Mouse (Mus musculus) embryonic facial prominence, embryonic 10.5 days (tissue): ENCODE data around the gene Fam198b. TPM values are rescaled to one million over a fixed set of nuclear protein-coding genes. Genes with fewer than 3 reads are reported as not detected.

Experiments used
- DNase-seq: peaks from one replicate; pipeline ENCODE4 v3.0.0-alpha.2; 2017; ENCODE audit warnings: low spot score
- H3K27ac ChIP-seq: fragments of 300-500 bp; sonication (generic); replicated peaks from 2 replicates; pipeline ENCODE4 v1.5.1; 2016; ENCODE audit warnings: mild to moderate bottlenecking
- H3K27me3 ChIP-seq: fragments of 300-500 bp; sonication (generic); replicated peaks from 2 replicates; pipeline ENCODE4 v1.6.1; 2016; ENCODE audit warnings: low read depth, mild to moderate bottlenecking; ENCODE audit not compliant: poor library complexity, severe bottlenecking
- H3K36me3 ChIP-seq: fragments of 300-500 bp; sonication (generic); replicated peaks from 2 replicates; pipeline ENCODE4 v1.6.1; 2016; ENCODE audit warnings: mild to moderate bottlenecking, moderate library complexity
- H3K4me1 ChIP-seq: fragments of 300-500 bp; sonication (generic); 2 replicates; pipeline ENCODE4 v1.6.1; 2016
- H3K4me3 ChIP-seq: fragments of 300-500 bp; sonication (generic); 2 replicates; pipeline ENCODE4 v1.5.1; 2016; ENCODE audit warnings: mild to moderate bottlenecking, moderate library complexity
- H3K9me3 ChIP-seq: fragments of 300-500 bp; sonication (generic); 2 replicates; pipeline ENCODE4 v1.6.1; 2016; ENCODE audit warnings: mild to moderate bottlenecking
- WGBS: fragments of 180-500 bp; shearing (Covaris S2); methylation state at CpG from one replicate; pipeline ENCODE4 v1.1.7; 2016; 5-methylcytosine and 5-hydroxymethylcytosine counted together
- polyA plus RNA-seq: library from polyadenylated mRNA; unstranded; fragments of >200 nt; fragmentation: Nextera tagmentation; extraction: Ambion mirVana; gene quantifications from 2 replicates; pipeline ENCODE4 v1.2.1, GENCODE M21; 2016

Gene Fam198b
- polyA plus RNA-seq, 1 experiment from 2014 or later: 2.5 TPM

DNA sequence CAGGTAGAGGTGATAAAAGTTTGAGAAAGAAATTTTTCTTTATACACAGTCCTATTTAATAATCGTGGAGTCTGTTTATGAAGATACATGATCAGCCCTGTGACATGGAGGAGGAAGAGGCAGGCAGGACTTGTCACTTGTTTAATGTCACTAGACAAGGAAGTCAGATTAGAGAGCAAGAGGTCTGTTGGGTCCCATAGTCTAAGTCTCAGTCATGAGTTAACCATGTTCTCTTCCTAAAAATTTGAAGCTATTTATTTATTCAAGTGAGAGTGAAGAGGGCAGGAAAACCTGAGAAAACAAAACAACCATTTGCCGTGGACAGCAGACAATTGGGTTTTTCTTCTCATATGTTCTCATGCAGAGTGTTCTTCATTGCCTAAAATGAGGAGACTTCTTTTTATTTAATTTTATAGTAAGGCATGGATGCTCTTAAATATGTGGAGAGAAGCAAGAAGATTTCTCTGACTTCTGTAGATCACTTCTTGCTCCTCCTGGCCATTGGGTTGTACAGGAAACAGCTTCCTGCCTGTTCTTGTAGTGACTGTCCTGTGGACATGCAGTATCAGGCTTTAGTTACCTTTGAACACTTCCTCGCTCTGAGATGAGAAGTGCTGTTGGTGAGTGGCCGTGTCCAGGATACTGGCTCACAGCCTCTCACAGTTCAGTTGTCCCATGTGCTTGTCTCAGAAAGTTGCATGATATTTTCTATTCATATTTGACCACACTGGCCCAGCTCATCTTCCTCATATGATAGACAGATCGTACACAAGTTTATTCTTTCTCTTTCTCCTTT is 22.1 kb downstream of the Fam198b start:
- Histone ChIP-seq H3K27ac (no peak overlapping the region), H3K4me3 (no peak overlapping the region), H3K9me3 (no peaks in the 10 kb centered on the region), H3K36me3 (no peaks in the 10 kb centered on the region), H3K4me1 (0 out of 2 replicates have a peak, but pooled peaks cover 3% of the 10 kb centered on the region), H3K27me3 (no peaks in the 10 kb centered on the region)
- 82% methylated on average over 5 of the region's 5 CpGs for WGBS
- no peak for DNase-seq

DNA sequence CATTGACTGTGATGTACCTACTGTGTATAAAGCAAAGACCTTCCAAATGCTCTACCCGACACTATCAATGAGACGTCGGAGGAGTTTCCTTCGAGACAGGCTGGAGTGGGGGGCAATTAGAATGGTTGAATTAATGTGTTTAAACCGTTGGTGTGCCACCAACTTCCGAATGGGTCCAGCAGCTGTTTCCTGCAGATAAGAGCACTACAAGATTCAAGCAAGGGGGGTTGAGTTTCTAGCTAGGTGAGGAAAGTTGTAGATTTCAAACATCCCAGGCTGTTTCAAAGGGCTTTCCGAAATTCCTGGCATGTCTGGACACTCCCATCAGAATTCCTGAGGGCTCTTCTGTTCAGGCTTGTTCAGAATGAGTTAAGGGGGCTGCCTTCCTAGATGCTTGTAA is 22.9 kb downstream of the Fam198b start:
- H3K27me3 ChIP-seq: no peaks in the 10 kb centered on the region
- 68% methylated on average over 7 of the region's 7 CpGs for WGBS
- DNase-seq: no peak

DNA sequence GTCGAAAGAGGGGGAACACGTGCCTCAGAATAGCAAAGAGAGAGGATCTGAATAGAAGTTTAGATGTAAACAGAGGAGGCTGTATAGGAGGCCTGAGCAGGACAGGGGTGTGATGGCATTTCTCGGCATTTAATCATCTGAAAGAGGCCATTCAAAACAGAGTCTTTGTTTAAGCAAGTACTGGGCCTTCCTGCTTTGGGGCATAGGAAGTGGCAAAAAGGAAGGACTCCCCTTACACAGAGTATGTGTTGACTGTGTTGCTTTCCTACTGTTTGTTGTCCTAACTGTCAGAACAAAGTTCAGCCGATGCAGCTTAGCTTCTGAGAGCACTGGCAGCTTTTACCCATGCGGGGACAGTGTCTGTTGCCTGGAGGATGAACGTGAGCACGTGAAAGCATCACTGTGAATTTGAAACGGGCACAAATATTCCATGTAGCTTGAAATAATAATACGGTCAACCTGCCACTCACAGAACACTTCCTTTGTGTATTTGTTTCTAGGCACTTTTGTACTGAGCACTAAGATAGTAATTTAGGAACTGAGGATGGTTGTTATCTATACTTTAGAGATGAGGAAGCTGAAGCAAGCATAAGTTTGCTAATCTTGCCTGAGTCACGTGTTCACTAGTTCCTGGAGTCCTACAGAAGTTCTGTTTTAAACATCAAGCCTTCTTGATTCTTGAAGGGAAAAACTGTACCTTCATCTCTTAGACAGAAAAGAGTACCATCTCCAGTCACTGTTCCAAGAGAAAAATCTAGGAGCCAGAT is 26.2 kb downstream of the Fam198b start:
- Histone ChIP-seq H3K27ac (no peak overlapping the region), H3K27me3 (no peaks in the 10 kb centered on the region), H3K4me1 (0 out of 2 replicates have a peak, but pooled peaks cover 3% of the 10 kb centered on the region), H3K4me3 (no peak overlapping the region), H3K36me3 (no peaks in the 10 kb centered on the region), H3K9me3 (no peaks in the 10 kb centered on the region)
- WGBS: 47% methylated on average over 10 of the region's 10 CpGs
- no peak for DNase-seq

More for the DNA sequence above, 22.9 kb downstream of the Fam198b start:
- 0 out of 2 replicates have a peak, but pooled peaks cover 3% of the 10 kb centered on the region for H3K4me1 ChIP-seq
- H3K27ac ChIP-seq: no peak overlapping the region
- H3K9me3 ChIP-seq: no peaks in the 10 kb centered on the region
- H3K36me3 ChIP-seq: no peaks in the 10 kb centered on the region
- H3K4me3 ChIP-seq: no peak overlapping the region

DNA sequence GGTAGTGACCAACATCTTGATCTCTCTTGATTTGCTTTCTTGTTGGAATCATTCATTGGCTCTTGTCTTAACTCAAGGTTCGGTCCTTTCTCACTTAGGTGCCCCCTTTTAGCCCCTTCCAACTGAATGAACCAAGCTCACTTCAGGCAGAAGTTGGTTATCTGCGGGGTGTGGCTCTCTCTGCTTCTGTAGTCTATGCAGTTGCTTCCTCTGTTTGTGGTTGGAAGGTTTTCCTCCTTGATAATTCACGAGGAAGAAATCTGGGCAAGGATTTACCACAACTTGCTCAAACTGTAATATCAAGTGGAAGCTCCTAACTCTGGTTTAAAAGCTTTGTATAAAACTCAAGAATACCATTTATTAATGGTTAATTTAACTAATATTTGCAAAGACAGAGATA is 26.8 kb downstream of the Fam198b start:
- no peaks in the 10 kb centered on the region for H3K27me3 ChIP-seq
- no peaks in the 10 kb centered on the region for H3K36me3 ChIP-seq
- no peak overlapping the region for H3K27ac ChIP-seq
- DNase-seq: no peak
- 0 out of 2 replicates have a peak, but pooled peaks cover 3% of the 10 kb centered on the region for H3K4me1 ChIP-seq
- H3K9me3 ChIP-seq: no peaks in the 10 kb centered on the region
- no peak overlapping the region for H3K4me3 ChIP-seq
- WGBS: 87% methylated on average over 3 of the region's 3 CpGs

DNA sequence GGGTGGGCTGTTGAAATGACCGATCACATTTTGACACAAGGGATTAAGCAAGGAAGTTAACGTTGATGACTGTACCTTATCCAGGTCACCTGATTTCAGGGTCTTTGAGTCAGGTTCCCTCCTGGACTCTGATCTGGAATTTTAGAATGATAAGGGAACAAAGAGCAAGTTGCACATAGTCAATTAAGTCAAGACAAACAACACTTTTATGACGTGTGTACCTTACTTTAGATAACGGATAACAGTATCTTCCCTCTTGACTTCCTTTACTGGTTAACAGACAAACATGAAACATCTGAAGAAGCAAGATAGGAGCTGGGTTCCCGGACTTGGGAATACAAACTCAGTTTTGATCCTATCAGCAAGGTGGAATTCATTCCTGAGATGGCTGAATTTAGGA is 29.7 kb downstream of the Fam198b start:
- no peak for DNase-seq
- Histone ChIP-seq H3K4me1 (0 out of 2 replicates have a peak, but pooled peaks cover 3% of the 10 kb centered on the region), H3K27me3 (no peaks in the 10 kb centered on the region), H3K36me3 (no peaks in the 10 kb centered on the region), H3K27ac (no peak overlapping the region), H3K4me3 (no peak overlapping the region), H3K9me3 (no peaks in the 10 kb centered on the region)
- 88% methylated on average over 5 of the region's 5 CpGs for WGBS

DNA sequence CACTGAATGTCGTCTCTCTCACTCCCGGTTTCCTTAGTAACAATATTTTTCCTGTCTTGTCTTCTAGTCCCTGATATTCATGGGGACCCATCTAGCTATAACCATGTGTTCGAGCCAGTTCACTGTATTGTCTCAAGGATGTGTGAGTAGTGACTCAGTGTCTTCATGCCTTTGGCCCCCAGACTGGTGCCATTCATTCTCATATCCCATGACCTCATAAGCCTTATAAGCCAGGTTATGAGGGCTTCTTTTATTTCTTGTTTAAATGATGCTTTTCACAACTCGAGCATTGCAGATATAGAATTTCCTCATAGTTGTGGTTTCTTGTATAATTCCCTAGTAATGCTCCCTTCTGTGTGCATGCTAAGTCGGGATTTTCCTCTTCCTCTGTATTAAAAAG is 31.9 kb downstream of the Fam198b start:
- H3K27ac ChIP-seq: no peak overlapping the region
- no peaks in the 10 kb centered on the region for H3K36me3 ChIP-seq
- no peaks in the 10 kb centered on the region for H3K9me3 ChIP-seq
- no peaks in the 10 kb centered on the region for H3K4me1 ChIP-seq
- no peak overlapping the region for H3K4me3 ChIP-seq
- no peak for DNase-seq
- H3K27me3 ChIP-seq: no peaks in the 10 kb centered on the region
- 89% methylated on average over 5 of the region's 5 CpGs for WGBS

DNA sequence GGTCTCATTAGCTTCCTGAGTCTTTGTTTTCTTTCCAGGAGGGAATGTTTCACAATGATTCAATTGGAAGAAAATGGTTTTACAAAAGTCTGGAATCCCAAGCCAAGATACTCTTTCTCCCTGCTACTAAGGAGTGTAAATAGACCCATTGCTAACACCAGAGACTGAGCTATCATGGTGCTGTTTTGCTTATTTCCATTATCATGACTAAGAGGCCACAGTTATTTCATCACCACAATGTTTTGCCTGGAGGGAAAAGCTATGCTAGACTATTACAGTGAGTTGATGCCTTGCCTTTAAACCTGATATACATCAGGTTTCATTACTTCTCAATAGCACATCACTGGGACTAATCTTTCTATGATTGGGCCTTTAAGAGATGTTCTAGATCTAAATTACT is 34.4 kb downstream of the Fam198b start:
- Histone ChIP-seq H3K4me1 (0 out of 2 replicates have a peak, but pooled peaks cover 6% of the 10 kb centered on the region), H3K9me3 (no peaks in the 10 kb centered on the region), H3K4me3 (no peak overlapping the region), H3K36me3 (no peaks in the 10 kb centered on the region), H3K27ac (no peak overlapping the region), H3K27me3 (no peaks in the 10 kb centered on the region)
- DNase-seq: no peak

DNA sequence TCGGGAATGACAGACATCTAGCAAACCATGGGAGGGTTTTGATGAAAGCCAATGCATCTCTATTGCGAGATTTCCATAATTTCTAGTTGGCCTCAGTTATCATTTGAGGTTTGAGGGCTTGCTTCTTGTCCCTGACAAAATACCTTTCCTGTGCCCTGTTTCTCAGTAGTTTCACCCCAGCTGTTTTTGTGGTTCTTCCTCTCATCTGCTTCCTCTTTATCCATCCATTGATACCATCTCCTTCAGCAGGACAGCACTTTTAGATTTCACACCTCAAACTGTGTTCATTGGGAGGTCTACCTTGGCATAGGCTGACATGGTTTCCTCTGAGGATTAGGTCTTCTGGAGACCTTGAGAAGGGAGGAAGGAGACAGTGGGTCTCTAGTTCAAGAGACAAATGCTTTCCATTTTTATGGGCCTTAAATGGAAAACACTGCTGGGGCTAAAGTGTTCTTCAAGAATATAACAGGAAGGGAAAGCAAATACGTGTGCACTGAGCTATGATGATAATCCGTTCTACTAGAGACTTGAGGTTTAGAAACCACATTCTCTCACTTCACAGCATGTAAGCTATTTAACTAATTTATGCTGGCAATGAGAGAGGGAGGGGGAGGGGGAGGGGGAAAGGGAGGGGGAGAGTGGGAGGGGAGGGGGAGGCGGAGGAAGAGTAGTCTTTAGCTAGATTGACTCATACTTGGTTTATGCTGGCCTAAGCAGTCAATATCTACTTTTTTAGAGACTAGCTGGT is 41.8 kb downstream of the Fam198b start:
- H3K4me1 ChIP-seq: peaks cover 12% of the 10 kb centered on the region; the same call in 1 of the 2 replicates
- H3K4me3 ChIP-seq: no peak overlapping the region
- H3K36me3 ChIP-seq: no peaks in the 10 kb centered on the region
- H3K27me3 ChIP-seq: no peaks in the 10 kb centered on the region
- WGBS: 77% methylated on average over 5 of the region's 5 CpGs
- H3K9me3 ChIP-seq: no peaks in the 10 kb centered on the region
- DNase-seq: no peak
- H3K27ac ChIP-seq: no peak overlapping the region

DNA sequence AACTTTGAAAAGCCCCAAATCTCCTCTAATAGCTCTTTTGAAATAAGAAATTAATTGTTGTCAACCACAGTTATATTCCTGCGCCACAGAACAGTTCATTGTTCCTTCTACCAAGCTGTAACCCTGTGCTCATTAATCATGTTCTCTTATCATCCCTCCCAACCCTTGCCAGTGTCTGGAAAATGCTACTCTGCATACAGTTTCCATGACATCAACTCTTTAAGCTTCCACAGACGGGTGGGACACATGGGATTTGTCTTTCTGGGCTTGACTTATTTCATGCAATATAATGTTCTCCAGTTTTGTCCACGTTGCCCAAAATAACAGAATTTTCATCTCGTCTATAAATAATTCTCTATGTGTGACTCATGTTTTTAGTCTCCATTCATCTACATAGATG is 42.7 kb downstream of the Fam198b start:
- no peaks in the 10 kb centered on the region for H3K9me3 ChIP-seq
- H3K4me3 ChIP-seq: no peak overlapping the region
- WGBS: 88% methylated on average over 4 of the region's 4 CpGs
- H3K27ac ChIP-seq: no peak overlapping the region
- DNase-seq: no peak
- peaks cover 12% of the 10 kb centered on the region; the same call in 1 of the 2 replicates for H3K4me1 ChIP-seq
- H3K36me3 ChIP-seq: no peaks in the 10 kb centered on the region
- no peaks in the 10 kb centered on the region for H3K27me3 ChIP-seq

DNA sequence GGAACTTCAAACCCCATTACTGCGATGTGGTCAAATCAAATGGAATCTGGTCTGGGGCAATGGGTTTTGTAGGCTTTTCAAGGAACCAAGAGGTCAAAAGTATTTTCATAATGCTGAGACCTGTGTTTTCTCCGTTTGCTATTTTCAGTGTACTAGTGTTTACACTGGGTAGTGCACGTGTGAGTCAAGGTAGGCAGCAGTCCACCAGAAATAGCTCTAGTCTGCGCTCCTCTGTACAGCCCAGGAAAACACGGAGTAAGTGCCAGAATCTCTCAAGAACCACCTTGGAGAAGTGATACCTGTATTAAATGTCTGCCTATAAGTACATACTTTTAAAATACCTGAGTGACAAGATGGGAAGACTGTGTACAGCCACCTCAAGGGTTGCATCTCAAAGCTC is 44.1 kb downstream of the Fam198b start:
- Histone ChIP-seq H3K4me1 (peaks cover 6% of the 10 kb centered on the region; the same call in 1 of the 2 replicates), H3K9me3 (no peaks in the 10 kb centered on the region), H3K27me3 (no peaks in the 10 kb centered on the region), H3K27ac (no peak overlapping the region), H3K4me3 (no peak overlapping the region), H3K36me3 (no peaks in the 10 kb centered on the region)
- no peak for DNase-seq
- WGBS: 86% methylated on average over 5 of the region's 5 CpGs

DNA sequence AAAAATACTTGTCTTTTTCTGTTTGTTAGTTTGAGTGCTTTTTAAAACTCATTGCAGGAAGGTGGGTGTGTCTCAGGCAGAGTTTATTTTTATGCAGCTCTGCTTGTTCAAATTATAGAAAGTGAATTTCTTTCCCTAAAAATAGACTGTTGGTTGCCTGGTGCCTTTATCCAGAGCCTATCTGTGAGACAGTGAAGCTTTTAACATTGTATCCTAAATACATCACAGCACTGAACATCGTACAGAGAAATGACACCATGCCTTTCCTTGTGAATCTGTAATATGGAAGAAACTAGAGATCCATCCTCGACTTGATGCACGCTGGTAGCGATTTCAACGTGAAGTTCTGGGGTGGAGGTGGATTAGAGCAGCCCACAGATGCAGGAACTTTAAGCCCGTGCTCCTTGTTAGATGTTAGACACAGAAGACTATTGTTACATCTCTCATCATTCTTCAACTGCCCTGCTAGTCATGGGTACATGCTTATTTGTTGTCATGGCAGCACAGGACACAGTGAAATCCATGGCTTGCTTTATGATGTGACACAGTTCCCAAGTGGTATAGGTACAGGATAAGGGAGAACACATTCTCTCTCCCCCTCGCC is 45.9 kb downstream of the Fam198b start:
- Histone ChIP-seq H3K9me3 (no peaks in the 10 kb centered on the region), H3K27me3 (no peaks in the 10 kb centered on the region), H3K36me3 (no peaks in the 10 kb centered on the region), H3K4me3 (no peak overlapping the region), H3K27ac (no peak overlapping the region), H3K4me1 (peaks cover 6% of the 10 kb centered on the region; the same call in 1 of the 2 replicates)
- no peak for DNase-seq
- WGBS: 51% methylated on average over 7 of the region's 7 CpGs

DNA sequence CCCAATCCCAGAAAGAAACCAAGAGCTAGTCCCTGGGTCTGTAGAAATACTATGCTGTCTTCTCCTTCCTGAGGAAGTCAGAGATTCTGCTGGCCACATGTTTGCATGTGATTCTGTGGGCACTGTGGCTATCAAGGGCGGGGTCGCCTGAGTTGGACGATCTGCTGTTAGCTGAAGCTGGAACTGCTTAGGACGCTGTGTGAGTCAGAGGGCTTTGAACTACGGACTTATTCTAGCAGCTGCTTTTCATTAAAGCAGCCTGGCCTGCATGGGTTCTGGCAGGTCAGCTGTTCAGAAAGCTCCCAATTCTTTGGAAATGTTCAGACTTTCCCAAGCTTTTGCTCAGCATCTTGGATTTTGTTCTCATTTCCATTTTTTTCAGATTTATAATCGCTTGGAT is 51.9 kb downstream of the Fam198b start:
- no peaks in the 10 kb centered on the region for H3K36me3 ChIP-seq
- H3K4me1 ChIP-seq: peaks cover 15% of the 10 kb centered on the region
- H3K27me3 ChIP-seq: no peaks in the 10 kb centered on the region
- H3K27ac ChIP-seq: 0 out of 2 replicates have a peak overlapping the region, but pooled peaks have one; percentile 14
- peak; percentile 64 for DNase-seq
- H3K9me3 ChIP-seq: no peaks in the 10 kb centered on the region
- 49% methylated on average over 6 of the region's 6 CpGs for WGBS
- H3K4me3 ChIP-seq: no peak overlapping the region
